Mouse (Mus musculus): ENCODE measurements around the gene Nhlrc1. TPM values are rescaled to one million over a fixed set of nuclear protein-coding genes. Genes with fewer than 3 reads are reported as not detected.

Nhlrc1 gene
- 10 to 100 TPM; 17.2 to 18.8 TPM for total RNA-seq (2021)

- DNase-seq (ENCODE audit: low spot score in 2 of 2) = peak; percentile 85 to 86
- intact Hi-C loops (cut with DNase I) = loop anchor here (1.0 to 10.0 kb wide), 3 partner anchors 84 to 270 kb away; no protein-coding TSS in a partner anchor
Observed at GRCm38 (mm10) chr13:47014334-47015194, at the start of gene Nhlrc1. Gene Nhlrc1 (minus strand): TSS chr13:47014850.

DNA sequence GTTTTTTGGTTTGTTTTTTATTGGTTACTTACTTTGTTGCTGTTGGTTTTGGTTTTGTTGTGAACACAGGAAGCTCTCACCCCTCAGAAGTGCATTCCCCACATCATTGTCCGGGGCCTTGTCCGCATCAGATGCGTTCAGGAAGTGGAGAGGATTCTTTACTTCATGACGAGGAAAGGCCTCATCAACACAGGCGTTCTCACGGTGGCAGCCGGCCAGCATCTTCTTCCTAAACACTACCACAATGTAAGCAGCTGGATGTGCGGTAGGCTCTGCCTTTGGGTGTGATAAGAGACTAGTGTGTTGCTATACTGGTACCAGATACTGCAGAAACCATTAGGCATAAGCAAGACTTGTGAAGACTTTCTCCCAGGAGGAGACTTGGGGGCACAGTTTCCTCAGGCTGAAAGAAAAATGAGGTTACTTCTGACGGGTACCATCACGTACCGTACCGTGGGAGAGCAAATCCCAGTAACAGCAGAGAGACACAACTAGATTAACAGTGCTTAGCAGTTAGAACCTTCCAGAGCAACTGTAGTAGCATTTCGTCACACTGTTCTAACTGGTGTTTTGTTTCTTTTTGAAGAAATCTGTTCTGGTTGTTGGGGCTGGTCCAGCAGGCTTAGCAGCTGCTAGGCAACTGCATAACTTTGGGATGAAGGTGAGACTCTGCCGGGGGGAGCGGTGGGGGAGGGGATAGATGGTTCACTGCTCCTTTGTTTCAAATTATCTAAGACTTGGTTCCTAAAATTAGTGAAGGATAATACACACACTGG lies 49.5 kb upstream of the Nhlrc1 start:
- intact Hi-C loops (cut with DNase I) = no loop called here

GRCm38 (mm10) chr13:47062756-47063155 lies 48.1 kb upstream of the Nhlrc1 start:
- intact Hi-C loops (cut with DNase I) = no loop called here
- DNase-seq (ENCODE audit: low spot score in 2 of 2) = no peak

More for the DNA sequence above, 49.5 kb upstream of the Nhlrc1 start:
- DNase-seq (ENCODE audit: low spot score in 2 of 2) = no peak

DNA sequence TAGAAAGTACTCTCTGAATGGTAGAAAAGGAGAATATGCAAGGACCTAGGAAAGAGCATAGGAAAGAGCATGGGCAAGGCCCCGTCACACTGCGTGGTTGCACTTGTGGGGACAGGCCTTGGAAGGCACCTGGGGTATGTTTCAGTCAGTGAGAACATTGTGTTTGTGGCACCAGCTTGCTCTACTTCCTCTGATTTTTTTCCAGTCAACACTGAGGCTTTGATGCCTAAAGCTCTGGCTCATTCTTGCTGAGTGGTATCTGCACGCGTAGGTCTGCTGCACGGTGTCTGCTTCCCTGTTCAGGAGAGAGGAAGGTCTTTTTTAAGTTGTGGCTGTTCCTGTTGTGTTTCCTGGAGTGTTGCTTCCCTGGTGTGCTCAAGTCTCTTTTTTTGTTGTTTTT lies 42.1 kb upstream of the Nhlrc1 start:
- DNase-seq (ENCODE audit: low spot score in 2 of 2) = no peak

DNA sequence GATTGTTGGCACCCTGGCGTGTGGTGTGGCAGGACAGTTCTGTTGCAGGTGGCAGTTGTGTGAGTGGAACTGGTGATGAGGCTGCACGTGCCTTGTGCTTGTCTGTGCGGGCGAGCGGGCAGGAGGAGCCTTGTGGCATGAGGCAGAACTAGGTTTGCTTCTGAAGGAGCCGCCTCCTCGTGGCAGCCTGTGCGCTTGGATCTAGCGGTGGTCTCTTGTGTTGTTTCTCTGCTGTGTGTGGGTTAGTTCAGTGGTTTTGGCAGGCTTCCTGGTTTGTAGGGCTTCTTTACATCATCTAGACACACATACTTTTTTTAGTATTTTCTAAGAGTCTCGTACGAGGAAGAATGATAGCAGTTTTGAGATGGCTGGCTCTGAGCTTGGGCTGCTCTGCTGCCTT lies 41.5 kb upstream of the Nhlrc1 start:
- DNase-seq (ENCODE audit: low spot score in 2 of 2) = peak; percentile 60 to 93
- intact Hi-C loops (cut with DNase I) = no loop called here

More for the DNA sequence above, 42.1 kb upstream of the Nhlrc1 start:
- intact Hi-C loops (cut with DNase I) = no loop called here

DNA sequence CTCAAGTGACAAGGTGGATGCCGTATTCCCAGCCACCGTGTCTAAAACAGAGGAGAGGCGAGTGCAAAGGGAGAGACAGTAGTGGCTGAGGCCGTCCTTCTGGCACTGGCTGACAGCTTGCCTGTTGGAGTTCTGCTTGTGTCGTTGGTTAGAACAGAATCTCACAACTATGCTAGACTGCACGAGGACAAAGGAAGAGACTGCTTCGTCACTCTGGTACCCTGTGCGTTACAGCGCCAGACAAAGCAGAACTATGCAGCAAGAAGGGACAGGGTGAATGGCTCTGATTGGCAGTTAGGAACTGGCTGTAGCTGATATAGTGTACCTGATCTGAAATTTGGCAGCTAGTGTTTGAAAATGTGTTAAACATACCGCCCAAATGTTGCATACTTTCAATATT lies 39.3 kb upstream of the Nhlrc1 start:
- intact Hi-C loops (cut with DNase I) = no loop called here
- no peak for DNase-seq (ENCODE audit: low spot score in 2 of 2)

DNA sequence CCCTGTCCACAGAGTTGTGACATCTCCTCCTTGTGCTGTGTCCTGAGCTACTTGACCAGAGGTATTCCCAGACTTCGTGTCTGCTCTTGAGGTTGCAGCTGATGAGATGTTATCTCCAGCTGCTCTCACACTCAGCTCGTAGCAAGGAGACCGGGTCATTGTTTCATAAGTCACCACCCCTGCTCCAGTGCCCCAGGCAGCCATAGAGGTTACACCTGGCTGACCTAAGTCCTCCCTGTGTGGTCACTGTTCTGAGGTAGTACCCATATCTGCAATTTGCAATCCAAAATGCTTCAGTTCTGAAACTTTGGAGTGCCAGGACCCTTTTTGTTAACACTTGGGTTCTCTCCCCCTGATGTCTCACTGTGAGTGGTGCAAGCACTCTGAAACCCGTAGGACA lies 35.4 kb upstream of the Nhlrc1 start:
- intact Hi-C loops (cut with DNase I) = no loop called here
- DNase-seq (ENCODE audit: low spot score in 2 of 2) = no peak

DNA sequence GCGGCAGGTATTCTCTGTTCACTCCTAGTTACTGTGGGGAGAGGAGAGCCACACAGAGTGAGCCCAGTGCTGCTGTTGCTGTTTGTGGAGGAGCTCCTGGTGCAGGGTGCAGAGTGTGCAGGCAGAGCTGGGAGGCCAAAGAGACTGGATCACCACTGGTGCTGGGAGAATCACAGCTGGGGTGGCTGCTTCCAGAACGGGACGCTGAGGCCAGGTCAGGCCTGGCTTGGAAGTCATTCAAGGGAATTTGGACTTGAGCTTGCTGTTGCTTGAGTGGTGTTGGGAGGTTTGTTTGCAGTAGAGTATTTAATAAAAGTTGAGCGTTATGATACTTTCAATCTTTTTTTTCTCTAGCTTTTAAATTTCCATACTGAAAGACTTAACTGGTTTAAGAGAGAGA lies 33.3 kb upstream of the Nhlrc1 start:
- no peak for DNase-seq (ENCODE audit: low spot score in 2 of 2)
- intact Hi-C loops (cut with DNase I) = no loop called here

DNA sequence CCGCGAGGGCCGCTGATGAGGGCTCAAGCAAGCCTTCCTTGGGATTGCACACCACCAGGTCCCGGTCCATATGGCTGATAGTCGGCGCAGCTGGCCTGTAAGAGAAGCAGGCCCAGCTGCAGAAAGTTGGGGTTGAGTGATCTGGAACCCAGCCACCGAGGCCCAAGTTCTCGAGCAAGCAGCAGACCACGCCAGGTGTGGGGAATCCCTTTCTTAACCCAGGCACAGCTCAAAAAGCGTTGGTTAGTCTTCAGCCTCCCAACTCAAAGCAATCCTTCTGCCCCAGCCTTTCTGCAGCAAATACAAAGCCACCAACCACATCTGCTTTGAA lies 29.9 kb upstream of the Nhlrc1 start, which contains the start of gene Tpmt:
TSS of gene Tpmt (minus strand) at position 121 of the 331 bp plus-strand sequence.
- intact Hi-C loops (cut with DNase I) = no loop called here
- no peak for DNase-seq (ENCODE audit: low spot score in 2 of 2)

DNA sequence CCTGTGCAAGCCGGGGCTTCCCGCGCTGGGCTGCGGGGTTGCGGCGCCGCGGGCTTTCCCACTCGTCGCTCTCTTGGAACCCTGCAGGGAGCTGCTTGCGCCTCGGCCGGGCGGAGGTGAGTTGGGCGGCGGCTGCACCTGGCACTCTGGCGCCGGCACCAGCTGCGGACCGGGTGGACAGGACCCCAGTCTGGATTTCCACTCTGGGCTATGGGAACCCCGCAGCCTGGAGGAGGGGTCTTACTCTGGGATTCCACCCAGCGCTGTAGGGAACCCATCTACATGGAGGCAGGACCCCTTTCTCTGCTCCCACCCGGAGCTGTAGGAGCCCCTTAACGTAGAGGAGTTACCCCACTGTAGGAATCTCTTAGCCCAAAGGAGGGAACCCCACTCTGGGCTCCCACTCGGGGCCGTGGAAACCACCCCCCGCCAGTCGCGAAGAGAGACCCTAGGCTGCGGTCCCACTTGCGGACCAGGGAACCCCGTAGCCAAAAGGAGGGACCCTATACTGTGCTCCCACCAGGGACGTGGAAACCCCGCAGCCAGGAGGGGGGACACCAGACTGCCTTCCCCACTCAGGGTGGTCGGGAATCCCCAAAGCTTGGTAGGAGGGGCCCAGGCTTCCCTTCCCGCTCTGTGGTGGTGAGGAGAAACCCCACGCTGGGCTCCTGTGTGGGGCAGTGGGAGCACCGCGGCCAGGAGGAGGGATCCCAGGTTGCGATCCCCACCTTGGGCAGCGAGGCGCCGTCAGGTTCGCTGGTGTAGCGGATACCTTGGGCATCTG lies 29.4 kb upstream of the Nhlrc1 start:
- intact Hi-C loops (cut with DNase I) = no loop called here
- no peak for DNase-seq (ENCODE audit: low spot score in 2 of 2)

DNA sequence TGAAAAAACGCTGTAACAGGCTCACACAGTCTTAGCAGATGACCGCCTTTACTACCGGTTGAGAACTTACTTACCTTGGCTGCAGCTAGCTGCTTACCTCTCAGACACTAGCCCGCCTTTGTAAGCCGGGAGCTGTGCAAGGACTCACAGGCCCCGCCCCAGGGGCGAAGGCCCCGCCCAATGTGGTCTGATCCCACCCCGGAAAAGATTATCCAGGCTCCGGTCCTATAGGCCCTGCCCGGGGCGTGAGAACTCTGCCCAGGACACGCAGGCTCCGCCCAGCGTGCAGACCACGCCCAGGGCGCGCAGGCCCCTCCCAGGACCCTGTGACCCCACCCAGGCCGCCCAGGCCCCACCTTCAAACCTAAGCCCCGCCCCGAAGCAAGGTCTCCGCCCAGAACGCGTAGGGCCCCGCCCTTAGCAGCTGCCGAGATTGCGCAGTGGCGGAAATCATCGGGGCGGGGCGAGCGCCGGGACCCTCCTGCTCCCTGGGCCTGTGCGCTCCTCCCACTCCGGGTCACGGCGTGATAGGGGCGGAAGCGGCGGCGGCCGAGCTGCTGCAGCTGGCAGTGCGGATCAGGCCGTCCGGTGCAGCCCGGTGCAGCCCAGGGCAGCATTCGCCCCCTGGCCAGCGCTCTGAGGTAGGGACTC lies 28.5 kb upstream of the Nhlrc1 start, which contains the start of gene Kdm1b:
TSS of gene Kdm1b (plus strand) at position 470 of the 651 bp plus-strand sequence.
- intact Hi-C loops (cut with DNase I) = no loop called here
- peak; percentile 97 to 98 for DNase-seq (ENCODE audit: low spot score in 2 of 2)

DNA sequence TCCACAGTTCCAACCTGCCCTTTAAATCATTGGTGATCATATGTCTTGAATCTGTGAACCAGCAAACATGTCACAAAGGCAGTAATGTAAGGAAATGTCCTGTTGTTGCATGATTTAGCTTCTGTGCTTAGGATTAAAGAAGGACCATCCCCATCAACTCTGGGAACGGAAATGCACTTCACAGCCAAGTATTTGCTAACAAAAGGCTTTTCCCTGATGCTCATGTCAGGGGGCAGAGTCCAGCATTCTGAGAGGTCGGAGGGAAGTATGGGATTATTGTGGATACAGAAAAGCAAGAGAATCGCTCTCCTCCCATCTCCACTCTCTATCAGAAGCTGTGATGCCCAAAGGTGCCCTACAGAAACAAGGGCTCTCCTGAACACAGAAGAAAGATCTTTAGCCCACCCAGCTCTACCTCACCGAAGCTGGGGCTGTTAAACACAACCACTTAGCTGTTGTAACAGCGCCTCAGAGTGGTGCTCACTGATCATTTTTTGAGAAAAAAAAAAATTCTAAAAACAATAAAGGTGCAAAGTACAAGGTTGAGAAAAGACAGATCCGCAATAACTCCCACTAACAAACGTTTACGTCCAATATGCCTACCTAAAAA lies 27.5 kb upstream of the Nhlrc1 start:
- DNase-seq (ENCODE audit: low spot score in 2 of 2) = no peak
- intact Hi-C loops (cut with DNase I) = no loop called here

DNA sequence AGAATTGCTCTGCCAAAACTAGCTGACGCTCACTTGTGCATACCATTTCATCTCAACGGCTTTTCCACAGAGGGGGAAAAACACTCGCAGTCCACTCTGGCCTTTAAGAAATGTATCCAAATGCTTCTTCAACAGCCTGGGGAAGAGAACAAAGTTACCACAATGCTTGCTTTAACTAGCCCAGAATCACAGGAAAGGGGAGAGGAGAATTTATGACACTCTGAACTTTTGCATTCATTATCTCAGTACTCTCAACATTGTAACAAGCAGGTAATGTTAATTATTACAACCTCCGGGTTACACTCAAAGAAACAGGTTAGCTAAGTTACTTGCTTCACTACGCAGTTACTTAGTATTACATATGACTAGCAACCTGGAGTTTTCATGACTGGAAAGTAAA lies 25.4 kb upstream of the Nhlrc1 start:
- DNase-seq (ENCODE audit: low spot score in 2 of 2) = no peak
- intact Hi-C loops (cut with DNase I) = no loop called here

DNA sequence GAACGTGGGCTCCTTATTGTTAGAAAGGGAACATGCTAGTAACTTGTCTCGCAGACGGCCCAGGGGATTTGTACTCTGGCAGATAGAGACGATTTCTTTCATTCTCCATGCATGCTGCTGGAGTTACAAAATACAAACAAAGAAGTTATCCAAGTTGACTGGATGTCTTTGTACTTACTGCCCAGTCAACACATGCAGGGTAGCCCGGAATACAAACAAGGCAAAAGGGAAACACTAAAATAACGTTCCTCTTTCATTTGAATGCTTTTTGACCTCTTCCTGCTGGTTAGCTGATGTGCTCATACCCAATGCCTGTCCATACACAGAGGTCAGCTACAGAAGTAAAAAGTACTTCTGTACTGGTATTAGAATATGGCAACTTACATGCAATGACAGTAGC lies 23.3 kb upstream of the Nhlrc1 start:
- intact Hi-C loops (cut with DNase I) = no loop called here
- DNase-seq (ENCODE audit: low spot score in 2 of 2) = no peak

DNA sequence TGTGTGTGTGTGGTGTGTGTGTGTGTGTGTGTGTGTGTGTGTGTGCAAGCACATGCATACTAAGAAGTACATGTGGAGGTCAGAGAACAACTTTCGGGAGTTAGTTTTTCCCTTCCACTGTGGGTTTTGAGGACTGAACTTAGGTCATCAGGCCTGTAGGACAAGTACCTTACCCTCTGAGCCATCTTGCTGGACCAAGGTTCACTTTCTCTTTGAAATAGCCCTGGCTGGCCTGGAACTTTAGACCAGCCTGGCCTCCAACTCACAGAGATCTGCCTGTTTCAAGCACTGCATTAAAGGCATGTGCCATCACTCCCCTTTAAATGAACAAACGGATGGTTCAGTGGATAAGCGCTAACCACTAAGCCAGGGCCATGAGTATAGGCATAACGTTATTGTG lies 19.0 kb upstream of the Nhlrc1 start:
- intact Hi-C loops (cut with DNase I) = no loop called here
- no peak for DNase-seq (ENCODE audit: low spot score in 2 of 2)

- DNase-seq (ENCODE audit: low spot score in 2 of 2) = no peak
- intact Hi-C loops (cut with DNase I) = no loop called here
Observed at GRCm38 (mm10) chr13:47030376-47031107, 15.9 kb upstream of the Nhlrc1 start.

DNA sequence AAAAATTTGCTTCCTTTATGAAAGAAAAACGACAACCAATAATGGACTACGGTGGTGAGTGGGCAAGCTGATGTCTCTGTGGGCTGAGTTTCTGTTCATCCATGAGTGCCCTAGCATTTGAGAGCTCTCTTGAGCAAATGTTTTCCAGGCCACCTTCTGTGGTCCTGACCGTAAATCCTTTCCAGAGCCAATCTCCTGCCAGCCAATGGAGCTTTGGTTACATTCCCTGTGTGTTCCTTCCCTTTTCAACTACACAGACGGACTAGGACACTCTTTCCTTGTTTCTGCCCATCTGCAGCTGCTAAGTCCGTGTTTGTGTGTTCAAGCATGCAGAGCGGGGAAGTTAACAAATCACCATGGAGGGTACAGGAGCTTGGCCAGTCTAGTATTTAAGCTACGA lies 6.1 kb upstream of the Nhlrc1 start:
- no peak for DNase-seq (ENCODE audit: low spot score in 2 of 2)
- intact Hi-C loops (cut with DNase I) = no loop called here

DNA sequence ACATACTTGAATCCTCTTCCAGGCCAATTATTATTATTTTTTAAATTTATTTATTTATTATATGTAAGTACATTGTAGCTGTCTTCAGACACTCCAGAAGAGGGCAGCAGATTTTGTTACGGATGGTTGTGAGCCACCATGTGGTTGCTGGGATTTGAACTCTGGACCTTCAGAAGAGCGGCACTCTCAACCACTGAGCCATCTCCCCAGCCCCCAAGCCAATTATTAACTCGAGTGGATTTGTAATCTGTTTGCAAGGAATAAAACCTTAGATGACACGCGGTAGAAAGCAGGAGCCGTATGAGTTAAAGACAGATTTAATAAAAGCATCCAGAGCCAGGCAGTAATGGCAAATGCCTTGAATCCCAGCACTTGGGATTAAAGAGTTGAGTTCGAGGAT lies 5.1 kb upstream of the Nhlrc1 start:
- DNase-seq (ENCODE audit: low spot score in 2 of 2) = no peak
- intact Hi-C loops (cut with DNase I) = loop anchor here (10.0 kb wide), 1 partner anchor 265 kb away; no protein-coding TSS in a partner anchor
